Mouse (Mus musculus) hindbrain, embryonic 10.5 days (tissue): ENCODE measurements around the gene Myo5c. TPM values are rescaled to one million over a fixed set of nuclear protein-coding genes. Genes with fewer than 3 reads are reported as not detected.

Experiments
- DNase-seq: peaks from one replicate; pipeline ENCODE4 v3.0.0-alpha.2; 2017; ENCODE audit warnings: low spot score
- H3K27ac ChIP-seq: fragments of 300-500 bp; sonication (generic); 2 replicates; pipeline ENCODE4 v1.5.1; 2016; ENCODE audit warnings: mild to moderate bottlenecking, moderate library complexity
- H3K27me3 ChIP-seq: fragments of 300-500 bp; sonication (generic); 2 replicates; pipeline ENCODE4 v1.6.1; 2016; ENCODE audit warnings: mild to moderate bottlenecking; ENCODE audit not compliant: poor library complexity, insufficient read depth, severe bottlenecking
- H3K36me3 ChIP-seq: fragments of 300-500 bp; sonication (generic); 2 replicates; pipeline ENCODE4 v1.6.1; 2016; ENCODE audit warnings: mild to moderate bottlenecking, moderate library complexity
- H3K4me1 ChIP-seq: fragments of 300-500 bp; sonication (generic); replicated peaks from 2 replicates; pipeline ENCODE4 v1.6.1; 2016; ENCODE audit warnings: mild to moderate bottlenecking
- H3K4me3 ChIP-seq: fragments of 300-500 bp; sonication (generic); 2 replicates; pipeline ENCODE4 v1.5.1; 2016; ENCODE audit warnings: mild to moderate bottlenecking, moderate library complexity
- H3K9me3 ChIP-seq: fragments of 300-500 bp; sonication (generic); 2 replicates; pipeline ENCODE4 v1.6.1; 2016; ENCODE audit warnings: mild to moderate bottlenecking, moderate library complexity
- WGBS: fragments of 180-500 bp; shearing (Covaris S2); methylation state at CpG from one replicate; pipeline ENCODE4 v1.1.7; 2016; 5-methylcytosine and 5-hydroxymethylcytosine counted together
- polyA plus RNA-seq: library from polyadenylated mRNA; unstranded; fragments of >200 nt; fragmentation: Nextera tagmentation; extraction: Ambion mirVana; gene quantifications from 2 replicates; pipeline ENCODE4 v1.2.1, GENCODE M21; 2016

Myo5c gene
- polyA plus RNA-seq, 1 experiment from 2014 or later = 0.52 TPM

DNA sequence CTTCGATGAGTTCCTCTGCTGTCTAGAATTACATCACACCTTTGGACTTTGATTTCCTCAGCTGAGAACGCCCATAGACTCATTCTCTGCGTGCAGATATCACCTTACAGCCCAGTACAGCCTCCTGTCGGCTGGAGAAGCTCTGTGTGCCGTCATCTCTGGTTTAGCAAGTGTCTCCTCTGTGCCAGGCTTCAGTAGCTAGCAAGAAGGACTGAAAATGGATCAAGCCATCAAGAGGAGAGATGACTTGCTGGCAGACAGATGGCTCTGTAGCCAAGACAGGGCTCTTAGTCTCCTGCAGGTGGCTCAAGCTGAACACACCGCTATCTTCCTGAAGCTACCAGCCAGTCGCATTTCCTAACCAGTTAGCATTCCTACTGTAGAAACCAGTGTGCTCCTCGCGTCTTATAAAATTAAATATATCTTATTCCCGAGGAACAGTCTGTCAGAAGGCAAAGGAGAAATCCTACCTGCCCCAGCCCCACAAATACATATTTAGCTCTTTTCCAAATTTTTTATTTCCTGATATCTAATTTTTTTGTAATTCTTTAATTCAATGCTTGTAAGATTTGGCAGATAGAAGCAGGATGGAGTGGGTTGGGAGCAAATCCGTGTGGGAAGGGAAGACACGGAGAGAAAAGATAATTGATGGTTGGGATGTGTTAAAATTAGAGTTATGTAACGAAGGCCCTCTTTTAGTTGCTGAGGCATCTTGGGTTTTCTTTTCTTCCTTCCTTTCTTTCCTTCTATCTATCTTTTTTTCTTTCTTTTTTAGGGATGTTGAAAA is 90.5 kb downstream of the Myo5c start:
- H3K9me3 ChIP-seq = no peaks in the 10 kb centered on the region
- no peak overlapping the region for H3K27ac ChIP-seq
- H3K27me3 ChIP-seq = no peaks in the 10 kb centered on the region
- 0 out of 2 replicates have a peak, but pooled peaks cover 7% of the 10 kb centered on the region for H3K4me1 ChIP-seq
- no peak overlapping the region for H3K4me3 ChIP-seq
- 87% methylated on average over 13 of the region's 13 CpGs for WGBS
- H3K36me3 ChIP-seq = peaks cover 13% of the 10 kb centered on the region; the same call in 1 of the 2 replicates
- DNase-seq = no peak

DNA sequence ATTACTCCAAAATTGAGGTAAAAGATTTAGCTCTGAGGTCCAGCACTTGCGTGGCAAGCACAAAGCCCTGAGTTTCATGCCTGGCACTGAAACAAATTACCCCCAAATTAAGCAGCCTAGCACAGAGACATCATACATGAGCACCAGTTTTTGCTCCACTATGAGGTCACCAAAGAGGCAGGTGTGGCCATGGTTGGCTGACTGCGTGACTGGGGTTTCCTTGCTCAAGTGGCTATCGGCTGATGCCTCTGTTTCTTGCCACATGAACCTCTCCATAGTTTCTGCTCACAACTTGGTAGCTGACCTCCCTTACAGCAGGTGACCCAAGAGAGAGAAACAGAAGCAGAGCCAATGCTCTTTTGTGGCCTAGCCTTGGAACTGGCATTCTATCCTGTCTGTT is 96.2 kb downstream of the Myo5c start:
- Histone ChIP-seq H3K36me3 (peaks cover 48% of the 10 kb centered on the region), H3K27ac (no peak overlapping the region), H3K4me1 (no peaks in the 10 kb centered on the region), H3K9me3 (no peaks in the 10 kb centered on the region), H3K27me3 (no peaks in the 10 kb centered on the region), H3K4me3 (no peak overlapping the region)
- WGBS = 96% methylated on average over 3 of the region's 3 CpGs
- DNase-seq = no peak

DNA sequence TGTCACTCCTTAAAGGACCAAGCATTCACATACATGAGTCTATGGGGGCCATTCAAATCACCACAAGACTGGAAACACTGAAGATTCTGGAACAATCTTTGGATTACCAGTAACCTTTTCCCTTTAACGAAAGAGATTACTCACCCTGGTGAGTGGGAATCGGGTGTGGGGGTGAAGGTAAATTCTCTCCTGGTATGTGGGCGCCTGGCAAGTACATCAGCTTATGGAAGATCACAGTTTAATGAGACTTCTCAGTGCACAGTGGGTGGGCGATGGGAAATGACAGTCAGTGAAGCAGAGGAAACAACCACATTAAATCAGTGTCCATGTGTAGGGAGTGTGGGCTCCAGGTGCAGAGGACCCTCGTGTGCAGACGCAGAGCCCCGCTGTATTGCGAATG is 99.0 kb downstream of the Myo5c start:
- no peaks in the 10 kb centered on the region for H3K27me3 ChIP-seq
- no peak for DNase-seq
- H3K4me3 ChIP-seq = no peak overlapping the region
- no peak overlapping the region for H3K27ac ChIP-seq
- WGBS = 92% methylated on average over 8 of the region's 8 CpGs
- H3K9me3 ChIP-seq = no peaks in the 10 kb centered on the region
- no peaks in the 10 kb centered on the region for H3K4me1 ChIP-seq
- peaks cover 65% of the 10 kb centered on the region for H3K36me3 ChIP-seq

DNA sequence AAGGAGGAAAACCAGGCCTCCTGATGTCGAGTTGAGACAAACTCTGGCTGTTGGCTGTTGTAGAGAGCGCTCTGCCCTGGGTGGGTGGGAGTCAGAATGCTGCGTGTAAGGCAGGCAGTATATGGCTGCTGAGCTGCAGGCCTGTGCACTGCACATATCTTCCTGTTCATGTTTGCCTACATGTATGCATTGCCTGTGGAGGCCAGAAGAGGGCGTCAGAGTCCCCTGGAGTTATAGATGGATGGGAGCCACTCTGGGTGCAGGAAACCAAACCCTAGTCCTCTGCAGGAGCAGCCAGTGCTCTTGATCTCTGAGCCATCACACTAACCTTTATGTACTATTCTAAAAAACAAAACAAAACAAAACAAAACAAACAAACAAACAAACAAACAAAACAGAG is 102.6 kb downstream of the Myo5c start:
- 83% methylated on average over 4 of the region's 4 CpGs for whole genome bisulfite sequencing
- no peaks in the 10 kb centered on the region for H3K9me3 ChIP-seq

DNA sequence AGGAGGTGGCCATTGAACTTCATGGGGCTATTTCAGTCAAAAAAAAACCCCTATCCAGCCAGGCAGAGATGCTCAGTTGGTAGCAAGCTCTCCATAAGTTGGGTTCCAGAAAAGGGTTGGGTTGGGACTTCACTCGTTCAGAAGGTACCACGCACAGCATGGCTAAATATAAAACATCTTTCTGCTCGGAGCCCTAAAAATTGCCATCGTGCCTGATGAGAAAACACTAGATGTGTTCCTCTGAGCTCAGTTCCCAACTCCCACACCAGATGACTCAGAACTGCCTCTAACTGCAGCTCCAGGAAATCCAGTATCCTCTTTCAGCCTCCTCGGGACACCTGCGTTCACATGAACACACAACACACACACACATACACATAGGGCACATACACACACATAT is 106.2 kb downstream of the Myo5c start:
- no peaks in the 10 kb centered on the region for H3K4me1 ChIP-seq
- no peak for DNase-seq
- H3K9me3 ChIP-seq = no peaks in the 10 kb centered on the region
- no peak overlapping the region for H3K4me3 ChIP-seq
- no peak overlapping the region for H3K27ac ChIP-seq
- H3K27me3 ChIP-seq = no peaks in the 10 kb centered on the region
- H3K36me3 ChIP-seq = peaks cover 75% of the 10 kb centered on the region
- WGBS = 95% methylated on average over 6 of the region's 6 CpGs

More for the DNA sequence above, 102.6 kb downstream of the Myo5c start:
- H3K27ac ChIP-seq = no peak overlapping the region
- peaks cover 85% of the 10 kb centered on the region for H3K36me3 ChIP-seq
- H3K27me3 ChIP-seq = no peaks in the 10 kb centered on the region
- no peaks in the 10 kb centered on the region for H3K4me1 ChIP-seq
- DNase-seq = no peak
- no peak overlapping the region for H3K4me3 ChIP-seq

DNA sequence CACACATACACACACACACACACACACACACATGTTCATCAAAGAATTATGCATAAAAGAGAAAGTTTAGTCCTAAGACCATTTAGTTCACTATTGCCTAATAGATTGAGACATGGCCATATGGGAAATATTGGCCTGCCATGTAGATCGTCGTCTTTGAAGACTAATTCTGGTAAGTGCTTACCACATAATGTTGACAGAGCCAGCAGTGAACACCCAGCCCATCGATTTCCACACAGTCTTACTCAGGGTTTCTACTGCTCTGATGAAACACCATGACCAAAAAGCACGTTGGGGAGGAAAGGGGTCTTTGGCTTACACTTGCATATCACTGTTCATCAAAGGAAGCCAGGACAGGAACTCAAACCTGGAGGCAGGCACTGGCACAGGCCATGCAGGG is 110.6 kb downstream of the Myo5c start:
- no peaks in the 10 kb centered on the region for H3K27me3 ChIP-seq
- H3K4me1 ChIP-seq = no peaks in the 10 kb centered on the region
- DNase-seq = no peak
- H3K36me3 ChIP-seq = peaks cover 65% of the 10 kb centered on the region
- no peak overlapping the region for H3K4me3 ChIP-seq
- H3K9me3 ChIP-seq = no peaks in the 10 kb centered on the region
- 86% methylated on average over 4 of the region's 4 CpGs for WGBS
- no peak overlapping the region for H3K27ac ChIP-seq

DNA sequence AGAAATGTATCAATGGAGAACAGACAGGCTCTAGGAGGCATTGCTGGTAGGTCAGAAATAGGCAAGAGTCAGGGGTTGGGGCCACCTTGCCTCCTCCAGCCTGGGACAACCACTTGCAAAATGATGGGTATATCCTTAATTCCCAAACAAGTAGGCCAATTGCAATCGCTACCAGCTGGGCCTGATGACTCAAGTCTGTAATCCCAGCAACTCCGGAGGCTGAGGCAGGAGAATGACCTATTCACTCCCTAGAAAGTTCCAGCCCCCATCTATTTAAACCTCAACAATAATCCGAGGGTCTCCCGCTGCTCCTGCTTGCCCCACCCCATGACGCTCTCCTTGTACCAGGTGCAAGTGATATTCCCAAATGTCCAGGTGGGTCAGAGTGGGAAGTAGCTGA is 115.6 kb downstream of the Myo5c start, which contains the start of gene Bcl2l10:
Bcl2l10 (plus strand) TSS at position 301 of the 400 bp plus-strand sequence.
- no peak for DNase-seq
- Histone ChIP-seq H3K27ac (no peak within 1 kb of the TSS), H3K36me3 (peaks cover 40% of the 10 kb centered on the region), H3K4me1 (no peaks in the 10 kb centered on the region), H3K4me3 (no peak within 1 kb of the TSS), H3K27me3 (no peaks in the 10 kb centered on the region), H3K9me3 (no peaks in the 10 kb centered on the region)
- 94% methylated on average over 5 of the region's 5 CpGs for WGBS

DNA sequence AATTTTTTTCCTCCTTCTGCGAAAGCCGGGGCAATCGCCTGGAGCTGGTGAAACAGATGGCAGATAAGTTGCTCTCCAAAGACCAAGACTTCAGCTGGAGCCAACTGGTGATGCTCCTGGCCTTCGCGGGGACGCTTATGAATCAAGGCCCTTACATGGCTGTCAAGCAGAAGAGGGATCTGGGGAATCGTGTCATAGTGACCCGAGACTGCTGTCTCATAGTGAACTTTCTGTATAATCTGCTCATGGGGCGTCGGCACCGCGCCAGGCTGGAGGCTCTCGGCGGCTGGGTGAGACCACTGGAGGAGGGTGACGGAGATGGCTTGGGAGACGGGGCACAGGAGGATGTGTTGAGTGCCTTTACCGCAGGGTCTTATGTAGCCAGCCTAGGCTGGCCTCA is 116.2 kb downstream of the Myo5c start:
- DNase-seq = no peak
- H3K27me3 ChIP-seq = no peaks in the 10 kb centered on the region
- 95% methylated on average over 17 of the region's 17 CpGs for WGBS
- H3K27ac ChIP-seq = no peak overlapping the region
- H3K9me3 ChIP-seq = no peaks in the 10 kb centered on the region
- peaks cover 35% of the 10 kb centered on the region for H3K36me3 ChIP-seq
- no peak overlapping the region for H3K4me3 ChIP-seq
- no peaks in the 10 kb centered on the region for H3K4me1 ChIP-seq

DNA sequence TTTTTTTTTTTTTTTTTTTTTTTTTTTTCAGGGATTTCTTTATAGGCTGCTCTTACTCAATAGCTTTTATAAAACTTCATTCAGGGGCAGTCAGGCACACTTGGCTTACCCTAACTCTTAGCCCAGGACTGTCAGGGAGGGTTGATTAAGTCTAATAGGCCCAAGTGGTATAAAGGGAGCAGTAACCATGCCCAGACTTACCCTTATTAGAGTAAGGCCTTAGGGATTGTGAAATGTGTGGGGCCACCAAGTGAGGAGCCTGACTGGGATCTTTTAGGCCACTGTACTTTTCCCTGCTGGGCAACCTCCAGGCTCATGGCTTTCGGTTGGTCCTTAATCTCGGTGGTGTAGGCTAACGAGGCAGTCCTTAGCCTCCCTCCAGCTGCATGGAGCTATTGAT is 116.8 kb downstream of the Myo5c start:
- no peak overlapping the region for H3K4me3 ChIP-seq
- H3K9me3 ChIP-seq = no peaks in the 10 kb centered on the region
- H3K4me1 ChIP-seq = no peaks in the 10 kb centered on the region
- no peaks in the 10 kb centered on the region for H3K27me3 ChIP-seq
- no peak overlapping the region for H3K27ac ChIP-seq
- no peak for DNase-seq
- 79% methylated on average over 3 of the region's 3 CpGs for WGBS
- peaks cover 29% of the 10 kb centered on the region for H3K36me3 ChIP-seq

DNA sequence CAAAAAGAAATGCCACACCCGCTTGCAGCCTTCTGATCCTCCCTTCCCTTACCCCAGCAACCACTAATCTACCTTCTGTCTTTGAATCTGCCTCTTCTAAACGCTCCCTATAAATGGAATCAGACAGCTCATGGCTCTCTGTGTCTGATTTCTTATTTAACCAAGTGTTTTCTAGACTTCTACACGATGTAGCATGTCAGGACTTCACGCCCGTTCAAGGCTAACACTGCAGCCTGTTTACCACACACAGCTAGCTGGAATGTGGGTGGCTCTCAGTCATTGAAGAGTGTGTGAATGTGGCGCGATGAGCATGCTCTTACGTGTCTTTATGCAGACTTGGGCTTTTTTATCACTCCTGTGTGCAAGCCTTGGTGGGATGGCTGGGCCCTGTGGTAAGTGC is 121.3 kb downstream of the Myo5c start:
- Histone ChIP-seq H3K36me3 (no peaks in the 10 kb centered on the region), H3K9me3 (no peaks in the 10 kb centered on the region), H3K4me3 (no peak overlapping the region), H3K4me1 (no peaks in the 10 kb centered on the region), H3K27ac (no peak overlapping the region), H3K27me3 (no peaks in the 10 kb centered on the region)
- no peak for DNase-seq
- 83% methylated on average over 8 of the region's 8 CpGs for WGBS

Other genes starting within 250 kb of the Myo5c start
- 320 and 348 TPM in 2 replicates for gene Arpp19, start 194.4 kb upstream of the Myo5c start, polyA plus RNA-seq
- 20.6 and 23.9 TPM in 2 replicates for gene Myo5a, start 161.0 kb upstream of the Myo5c start, polyA plus RNA-seq
- 26.0 and 27.6 TPM in 2 replicates for gene Gnb5, start 74.3 kb downstream of the Myo5c start, polyA plus RNA-seq
- not detected in 2 replicates for gene Bcl2l10, start 115.7 kb downstream of the Myo5c start, polyA plus RNA-seq
- 134 and 146 TPM in 2 replicates for gene Mapk6, start 178.0 kb downstream of the Myo5c start, polyA plus RNA-seq
- gene Leo1, start 209.5 kb downstream of the Myo5c start, polyA plus RNA-seq = 38.4 and 51.6 TPM in 2 replicates